Mouse (Mus musculus) myocyte (in vitro differentiated cells): Measurements from ENCODE around the gene Wdr31. TPM values are rescaled to one million over a fixed set of nuclear protein-coding genes. Genes with fewer than 3 reads are reported as not detected.
"Not testable (repeated sequence)": the region's sequence is repeated elsewhere in the genome, so short reads cannot be mapped to it uniquely, and the experiment has no call there.

Experiments used
- H3K27me3 ChIP-seq: one replicate; pipeline ENCODE4 v1.6.1; 2011; ENCODE audit not compliant: control insufficient read depth, insufficient read depth, insufficient read length
- H3K36me3 ChIP-seq: one replicate; pipeline ENCODE4 v1.6.1; 2011; ENCODE audit not compliant: control insufficient read depth, insufficient read depth
- H3K4me2 ChIP-seq: one replicate; pipeline ENCODE4 v1.6.1; 2011; ENCODE audit warnings: low read depth, control low read depth
- H3K4me3 ChIP-seq: one replicate; pipeline ENCODE4 v1.5.1; 2011; ENCODE audit warnings: mild to moderate bottlenecking, control low read depth, moderate library complexity
- H3K79me2 ChIP-seq: one replicate; pipeline ENCODE4 v1.6.1; 2011; ENCODE audit not compliant: control insufficient read depth, insufficient read depth
- H3ac ChIP-seq: one replicate; pipeline ENCODE4 v1.6.1; 2011; ENCODE audit not compliant: control insufficient read depth, insufficient read length
- CEBPB ChIP-seq: IDR thresholded peaks from 2 replicates; pipeline ENCODE4 v1.6.1; 2011; ENCODE audit warnings: mild to moderate bottlenecking, moderate library complexity; ENCODE audit not compliant: poor library complexity, insufficient read depth, severe bottlenecking
- E2F4 ChIP-seq: IDR thresholded peaks from one replicate; pipeline ENCODE4 v1.6.1; 2011; ENCODE audit warnings: mild to moderate bottlenecking, control low read depth, moderate library complexity; ENCODE audit not compliant: insufficient read depth
- MAX ChIP-seq: IDR thresholded peaks from one replicate; pipeline ENCODE4 v1.6.1; 2011; ENCODE audit warnings: low read depth, mild to moderate bottlenecking, control low read depth
- MYOD1 ChIP-seq, 3 experiments: IDR thresholded peaks; one replicate each; pipeline ENCODE4 v1.6.1; 2011; ENCODE audit warnings: control low read depth in 2 of 3, low read depth in 2 of 3, mild to moderate bottlenecking in 2 of 3, moderate library complexity in 1 of 3; ENCODE audit not compliant: insufficient read length in 2 of 3, control insufficient read depth in 1 of 3
- MYOG ChIP-seq, 3 experiments: IDR thresholded peaks; one replicate each; pipeline ENCODE4 v1.6.1; 2011; ENCODE audit warnings: control low read depth in 2 of 3, low read depth in 2 of 3, mild to moderate bottlenecking in 2 of 3; ENCODE audit not compliant: insufficient read length in 2 of 3, control insufficient read depth in 1 of 3, insufficient read depth in 1 of 3
- POLR2A ChIP-seq: IDR thresholded peaks from one replicate; pipeline ENCODE4 v1.6.1; 2011; ENCODE audit warnings: low read depth, mild to moderate bottlenecking, control low read depth, moderate library complexity; ENCODE audit not compliant: insufficient read length
- POLR2AphosphoS2 ChIP-seq: IDR thresholded peaks from one replicate; pipeline ENCODE4 v1.6.1; 2011; ENCODE audit warnings: low read depth, control low read depth; ENCODE audit not compliant: insufficient read length
- REST ChIP-seq: IDR thresholded peaks from one replicate; pipeline ENCODE4 v1.6.1; 2011; ENCODE audit warnings: mild to moderate bottlenecking, control low read depth, moderate library complexity; ENCODE audit not compliant: insufficient read depth, insufficient read length
- SRF ChIP-seq: IDR thresholded peaks from one replicate; pipeline ENCODE4 v1.6.1; 2011; ENCODE audit warnings: low read depth; ENCODE audit not compliant: control insufficient read depth, insufficient read length
- TCF12 ChIP-seq: IDR thresholded peaks from one replicate; pipeline ENCODE4 v1.6.1; 2011; ENCODE audit warnings: mild to moderate bottlenecking, control low read depth; ENCODE audit not compliant: poor library complexity, insufficient read depth, severe bottlenecking
- TCF3 ChIP-seq: IDR thresholded peaks from one replicate; pipeline ENCODE4 v1.6.1; 2011; ENCODE audit warnings: low read depth, control low read depth; ENCODE audit not compliant: insufficient read length
- USF1 ChIP-seq: IDR thresholded peaks from one replicate; pipeline ENCODE4 v1.6.1; 2011; ENCODE audit warnings: low read depth, mild to moderate bottlenecking, control low read depth, moderate library complexity
- polyA plus RNA-seq: library from polyadenylated mRNA; unstranded; fragments of >200 nt; fragmentation: generic; extraction: Trizol; gene quantifications from one replicate; pipeline ENCODE4 v1.2.1, GENCODE M21; 2012; ENCODE audit warnings: missing spikeins

Gene Wdr31
- polyA plus RNA-seq, 1 experiment = 3.3 TPM

DNA sequence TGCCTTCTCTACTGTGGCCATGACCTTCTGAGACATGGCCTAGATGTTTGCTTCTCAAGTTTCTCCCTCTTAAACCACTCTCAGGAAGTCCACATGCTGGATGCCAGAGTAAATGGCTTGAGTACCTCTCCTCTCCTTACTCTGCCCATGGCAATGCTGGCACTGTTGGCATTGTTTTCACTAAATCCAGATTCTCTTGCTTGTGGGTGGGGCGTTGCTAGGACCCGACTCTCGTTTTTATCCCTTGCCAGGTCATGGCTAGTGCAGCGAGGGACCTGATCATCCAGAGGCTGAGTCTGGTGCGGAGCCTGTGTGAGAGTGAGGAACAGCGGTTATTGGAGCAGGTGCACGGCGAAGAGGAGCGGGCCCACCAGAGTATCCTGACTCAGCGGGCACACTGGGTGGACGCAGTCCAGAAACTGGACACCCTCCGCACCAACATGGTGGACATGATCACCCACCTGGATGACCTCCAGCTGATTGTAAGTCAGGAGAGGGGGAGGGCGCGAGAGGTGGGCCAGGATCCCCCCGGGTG is 15.5 kb upstream of the Wdr31 start:
- Histone ChIP-seq H3K4me3 (no peak overlapping the region), H3K79me2 (no peaks in the 10 kb centered on the region), H3K27me3 (no peaks in the 10 kb centered on the region)

DNA sequence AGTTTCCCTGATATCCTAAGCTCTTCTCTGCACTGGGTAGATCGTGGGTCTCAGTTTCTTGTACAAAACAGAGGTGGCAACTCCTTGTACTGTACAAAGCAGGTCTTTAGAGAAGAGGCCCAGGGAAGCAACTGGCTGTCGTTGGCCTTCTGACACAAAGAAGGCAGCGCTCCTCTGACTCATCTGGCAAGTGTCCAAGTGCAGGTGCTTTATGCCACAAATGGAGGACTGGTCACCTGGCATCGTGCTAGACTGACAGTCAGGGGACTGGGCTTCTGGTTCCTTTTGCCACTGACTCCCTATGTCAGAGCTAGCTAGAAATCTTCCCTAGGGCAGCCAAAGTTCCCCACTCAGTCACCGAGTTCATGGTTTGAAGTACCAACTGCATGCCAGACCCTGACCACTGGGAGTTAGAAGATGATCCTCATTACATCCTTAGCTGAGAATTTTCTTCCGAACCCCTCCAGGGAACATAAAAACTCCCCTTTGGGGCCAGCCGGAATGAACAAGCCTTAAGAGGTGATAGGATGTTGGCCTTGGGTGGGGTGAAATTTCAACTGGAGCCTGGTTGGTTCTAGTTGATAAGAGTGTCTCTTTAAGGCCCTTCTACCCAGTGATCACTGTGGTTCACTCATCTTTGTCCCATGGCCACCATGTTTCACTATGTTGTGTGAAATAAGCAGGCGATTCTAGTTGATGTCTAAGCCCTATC is 14.9 kb upstream of the Wdr31 start:
- Histone ChIP-seq H3K27me3 (no peaks in the 10 kb centered on the region), H3K79me2 (no peaks in the 10 kb centered on the region), H3K4me2 (no peak overlapping the region), H3K36me3 (no peaks in the 10 kb centered on the region), H3ac (no peak overlapping the region), H3K4me3 (no peak overlapping the region)
- TF ChIP-seq E2F4 (no peak), POLR2AphosphoS2 (no peak), TCF3 (no peak), MAX (no peak), USF1 (no peak), TCF12 (no peak), CEBPB (no peak), REST (no peak), POLR2A (no peak), MYOG (IDR thresholded peaks at IDR 0.05; ENCODE audit: control insufficient read depth in 1 of 3, insufficient read depth in 1 of 3, insufficient read length in 2 of 3, low read depth in 2 of 3) (no peak), SRF (no peak), MYOD1 (IDR thresholded peaks at IDR 0.05; ENCODE audit: control insufficient read depth in 1 of 3, insufficient read length in 2 of 3, low read depth in 2 of 3) (no peak)

More for the DNA sequence above, 15.5 kb upstream of the Wdr31 start:
- Histone ChIP-seq H3K4me2 (no peak overlapping the region), H3K36me3 (no peaks in the 10 kb centered on the region), H3ac (no peak overlapping the region)
- TF ChIP-seq E2F4 (no peak), CEBPB (no peak), REST (no peak), TCF3 (no peak), POLR2AphosphoS2 (no peak), MYOG (IDR thresholded peaks at IDR 0.05; ENCODE audit: control insufficient read depth in 1 of 3, insufficient read depth in 1 of 3, insufficient read length in 2 of 3, low read depth in 2 of 3) (no peak), SRF (no peak), MAX (no peak), TCF12 (no peak), MYOD1 (IDR thresholded peaks at IDR 0.05; ENCODE audit: control insufficient read depth in 1 of 3, insufficient read length in 2 of 3, low read depth in 2 of 3) (no peak), USF1 (no peak), POLR2A (no peak)

DNA sequence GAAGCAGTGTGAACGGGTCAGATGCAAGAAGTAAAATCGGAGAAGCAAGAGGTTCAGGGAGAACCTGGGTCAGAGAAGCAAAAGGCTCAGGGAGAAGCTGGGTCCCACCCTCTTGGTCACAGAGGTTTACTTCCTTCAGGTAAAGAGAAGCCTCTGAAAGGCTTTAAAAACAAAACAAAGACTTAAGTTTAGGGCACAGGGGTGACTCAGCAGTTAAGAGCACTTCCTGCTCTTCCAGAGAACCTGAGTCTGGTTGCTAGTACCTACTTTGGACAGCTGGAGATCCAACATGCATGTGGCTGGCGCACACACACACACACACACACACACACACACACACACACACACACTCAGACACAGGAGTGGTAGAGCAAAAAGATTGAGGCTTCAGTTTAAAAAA is 14.2 kb upstream of the Wdr31 start:
- TF ChIP-seq POLR2AphosphoS2 = no peak
- no peak for TF ChIP-seq POLR2A

DNA sequence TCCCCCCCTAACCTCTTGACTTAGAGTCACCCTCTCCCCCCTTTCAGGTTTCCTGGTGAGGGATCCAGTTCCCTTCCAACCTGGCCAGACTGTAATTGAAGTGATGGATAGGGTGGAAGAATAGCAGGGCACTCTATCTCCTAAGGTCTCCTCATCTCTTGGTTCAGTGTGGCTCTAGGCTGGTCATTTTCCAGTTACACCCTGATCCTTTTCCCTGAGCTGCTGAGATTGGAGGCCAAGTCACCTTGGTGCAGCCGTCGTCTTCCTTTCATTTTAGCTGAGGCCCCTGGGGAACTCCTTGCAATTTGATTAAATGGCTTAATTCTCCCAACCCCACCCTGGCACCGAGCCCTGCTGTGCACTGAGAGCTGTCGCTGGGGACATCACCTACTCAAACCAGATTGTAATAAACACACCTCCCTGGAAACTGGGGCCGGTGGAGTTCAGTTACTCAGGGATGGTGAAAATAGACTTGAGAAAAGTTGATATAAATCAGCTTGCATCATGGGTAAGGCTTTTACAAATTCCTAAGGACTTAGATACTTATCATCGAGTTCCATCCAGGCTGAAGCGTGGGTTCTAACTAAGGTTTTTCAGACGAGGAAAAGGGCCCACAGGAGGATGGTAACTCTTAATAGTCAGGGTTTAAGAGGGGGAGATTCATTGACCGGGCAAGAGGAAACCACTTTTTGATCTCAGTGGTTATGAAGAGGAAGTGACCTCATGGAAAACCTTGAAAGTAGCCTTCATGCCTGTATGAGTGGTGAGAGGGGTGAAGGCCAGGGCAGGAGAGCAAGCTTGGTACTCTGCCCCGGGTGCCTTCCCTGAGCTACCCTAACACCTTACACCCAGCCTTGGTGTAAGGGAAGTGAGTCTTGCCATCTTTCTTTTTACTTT is 10.3 kb upstream of the Wdr31 start:
- Histone ChIP-seq H3K27me3 (no peaks in the 10 kb centered on the region), H3K36me3 (no peaks in the 10 kb centered on the region)

More for the DNA sequence above, 14.2 kb upstream of the Wdr31 start:
- Histone ChIP-seq H3K4me3 (no peak overlapping the region), H3K79me2 (no peaks in the 10 kb centered on the region), H3K27me3 (no peaks in the 10 kb centered on the region), H3ac (no peak overlapping the region), H3K36me3 (no peaks in the 10 kb centered on the region), H3K4me2 (no peak overlapping the region)

DNA sequence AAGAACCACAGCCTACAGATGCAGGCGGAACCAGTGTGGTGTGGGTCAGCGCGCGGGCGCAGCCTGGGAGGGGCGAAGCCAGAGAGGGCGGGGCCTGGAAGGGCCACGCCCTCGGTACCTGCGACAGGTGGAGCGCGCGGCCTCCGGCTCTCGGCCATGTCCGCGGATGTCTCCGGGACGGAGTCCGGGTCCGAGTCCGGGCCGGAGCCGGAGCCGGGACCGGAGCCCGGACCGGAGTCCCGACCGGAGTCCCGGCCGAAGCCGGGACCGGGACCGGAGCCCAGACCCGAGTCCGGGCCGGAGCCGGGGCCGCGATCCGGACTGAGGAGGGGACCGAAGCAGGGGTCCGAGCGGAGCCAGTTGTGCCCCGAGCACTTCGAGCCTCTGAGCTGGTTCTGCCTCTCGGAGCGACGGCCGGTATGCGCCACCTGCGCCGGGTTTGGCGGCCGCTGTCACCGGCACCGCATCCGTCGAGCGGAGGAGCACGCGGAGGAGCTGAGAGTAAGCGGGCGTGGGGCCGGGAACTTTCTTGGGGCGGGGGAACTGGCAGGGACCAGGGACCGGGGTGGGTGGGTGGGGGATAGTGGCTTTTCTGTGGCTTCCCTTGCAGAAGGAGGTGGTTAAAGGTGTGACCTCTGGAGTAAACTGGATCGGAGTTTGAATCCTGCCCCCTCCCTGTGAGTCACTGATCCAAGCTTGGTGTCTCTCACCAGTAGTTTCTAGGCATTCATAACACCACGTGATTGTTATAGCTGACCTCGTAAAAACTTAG is 9.4 kb upstream of the Wdr31 start, which contains the start of gene Bspry:
Gene Bspry, plus strand, starts transcription at position 117 of the 772 bp plus-strand sequence.
- no peak within 1 kb of the TSS for H3ac ChIP-seq
- no peak within 1 kb of the TSS for H3K4me3 ChIP-seq
- H3K36me3 ChIP-seq = no peaks in the 10 kb centered on the region
- no peak within 1 kb of the TSS for H3K4me2 ChIP-seq
- no peaks in the 10 kb centered on the region for H3K79me2 ChIP-seq
- TF ChIP-seq MYOD1 (IDR thresholded peaks at IDR 0.05; ENCODE audit: control insufficient read depth in 1 of 3, insufficient read length in 2 of 3, low read depth in 2 of 3) (no peak), CEBPB (no peak), TCF12 (no peak), TCF3 (no peak), SRF (no peak), MAX (no peak), REST (no peak), POLR2A (no peak), MYOG (IDR thresholded peaks at IDR 0.05; ENCODE audit: control insufficient read depth in 1 of 3, insufficient read depth in 1 of 3, insufficient read length in 2 of 3, low read depth in 2 of 3) (no peak), E2F4 (no peak)
- no peaks in the 10 kb centered on the region for H3K27me3 ChIP-seq

More for the DNA sequence above, 10.3 kb upstream of the Wdr31 start:
- Histone ChIP-seq H3K4me2 (no peak overlapping the region), H3K79me2 (no peaks in the 10 kb centered on the region), H3K4me3 (no peak overlapping the region), H3ac (no peak overlapping the region)
- no peak for TF ChIP-seq USF1
- no peak for TF ChIP-seq MYOD1 (IDR thresholded peaks at IDR 0.05; ENCODE audit: control insufficient read depth in 1 of 3, insufficient read length in 2 of 3, low read depth in 2 of 3)

DNA sequence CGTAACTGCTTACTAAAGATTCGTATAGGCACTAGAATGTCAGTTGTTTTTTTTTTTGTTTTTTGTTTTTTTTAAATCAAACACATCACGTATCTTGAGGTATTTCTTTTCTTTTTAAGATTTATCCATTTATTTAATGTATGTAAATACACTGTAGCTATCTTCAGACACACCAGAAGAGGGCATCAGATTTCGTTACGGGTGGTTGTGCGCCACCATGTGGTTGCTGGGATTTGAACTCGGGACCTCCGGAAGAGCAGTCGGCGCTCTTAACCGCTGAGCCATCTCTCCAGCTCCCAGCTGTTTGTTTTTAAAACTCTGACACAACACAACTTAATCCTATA is 8.9 kb upstream of the Wdr31 start:
- not testable (repeated sequence) for H3ac ChIP-seq, H3K27me3 ChIP-seq, H3K4me2 ChIP-seq, H3K79me2 ChIP-seq, H3K36me3 ChIP-seq, H3K4me3 ChIP-seq
